Mouse (Mus musculus): ENCODE measurements around the gene Msh5.
"Not testable (repeated sequence)": the region's sequence is repeated elsewhere in the genome, so short reads cannot be mapped to it uniquely, and the experiment has no call there.

Gene Msh5

GRCm38 (mm10) chr17:35023756-35024155 lies 22.8 kb downstream of the Msh5 start:
- no peak for DNase-seq (ENCODE audit: low spot score in 2 of 2)

DNA sequence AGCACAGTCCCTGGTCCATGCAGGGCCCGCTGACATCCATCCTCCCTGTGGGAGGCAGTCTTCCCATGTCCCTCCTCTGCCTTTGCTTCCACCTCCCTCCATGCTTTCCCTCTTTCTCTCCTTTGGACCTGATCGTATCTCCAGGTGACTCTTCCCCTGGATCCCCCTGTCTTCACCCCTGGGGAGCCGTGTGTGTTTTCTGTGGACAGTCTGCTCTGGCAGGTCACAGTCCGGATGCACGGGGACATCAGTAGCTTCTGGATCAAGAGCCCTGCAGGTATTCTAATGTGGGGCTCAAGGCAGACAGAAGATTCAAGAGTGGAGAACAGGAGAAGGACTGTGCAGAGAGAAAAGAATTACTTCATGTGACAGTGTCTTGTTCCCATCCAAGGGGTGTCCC lies 23.3 kb downstream of the Msh5 start:
- no peak for DNase-seq (ENCODE audit: low spot score in 2 of 2)

DNA sequence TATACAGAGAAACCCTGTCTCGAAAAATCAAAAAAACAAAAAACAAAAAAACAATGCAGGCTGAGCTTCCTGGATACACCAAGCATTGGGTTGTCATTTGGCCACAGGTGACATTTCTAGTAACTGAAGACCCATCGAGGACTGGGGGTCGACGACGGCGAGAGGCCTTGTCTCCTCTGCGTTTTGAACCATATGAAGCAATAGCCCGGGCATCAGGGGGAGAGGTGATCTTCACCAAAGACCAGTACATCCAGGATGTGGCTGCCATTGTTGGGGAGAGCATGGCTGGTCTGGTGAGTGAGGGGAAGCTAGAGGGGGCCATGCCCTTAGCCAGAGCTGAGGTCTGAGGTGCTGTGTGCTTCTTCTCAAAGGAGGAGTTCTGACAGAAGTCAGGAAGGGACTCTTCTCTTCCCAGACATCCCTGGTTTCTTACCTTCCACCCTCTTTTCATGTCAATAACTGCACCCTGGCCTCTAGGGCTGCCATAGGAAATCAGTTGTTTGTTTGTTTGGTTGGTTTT lies 23.9 kb downstream of the Msh5 start:
- DNase-seq (ENCODE audit: low spot score in 2 of 2), result no peak

DNA sequence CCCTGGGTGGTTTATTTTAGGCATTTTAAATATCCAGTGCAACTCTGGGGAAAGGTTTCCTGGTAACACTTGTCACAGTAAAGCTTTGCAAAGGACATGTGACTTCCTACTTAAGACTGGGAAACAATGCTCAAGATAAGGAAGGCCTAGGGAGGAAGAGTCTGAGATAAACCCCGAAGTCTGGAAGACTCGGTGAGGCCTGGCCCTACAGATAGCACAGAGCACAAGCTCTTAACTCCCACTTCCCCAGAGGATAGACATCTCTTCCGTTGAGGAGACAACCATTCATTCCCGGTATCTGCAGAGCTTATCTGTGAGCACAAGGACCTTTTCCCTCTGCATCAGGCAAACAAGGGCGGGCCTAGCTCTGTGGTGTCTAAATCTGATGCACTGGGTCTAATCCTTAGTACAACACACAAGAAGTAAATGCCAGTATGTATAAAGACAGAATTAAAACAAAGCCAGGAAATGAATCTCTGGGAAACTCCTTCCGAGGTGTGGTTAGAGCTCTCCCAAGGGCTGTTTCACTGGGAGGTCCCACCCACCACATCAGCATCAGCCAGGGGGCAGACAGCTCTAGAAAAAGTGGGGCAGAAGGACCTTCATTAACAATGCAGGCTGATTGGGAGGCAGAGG lies 24.6 kb downstream of the Msh5 start:
- DNase-seq (ENCODE audit: low spot score in 2 of 2), result no peak

- peak; percentile 88 to 91 for DNase-seq (ENCODE audit: low spot score in 2 of 2)
These were observed 25.3 kb downstream of the Msh5 start for GRCm38 (mm10) chr17:35021163-35021808.

GRCm38 (mm10) chr17:35020551-35020950 lies 26.0 kb downstream of the Msh5 start:
- DNase-seq (ENCODE audit: low spot score in 2 of 2), result no peak

- DNase-seq (ENCODE audit: low spot score in 2 of 2), result no peak
These were observed 26.7 kb downstream of the Msh5 start for GRCm38 (mm10) chr17:35019894-35020293.

DNA sequence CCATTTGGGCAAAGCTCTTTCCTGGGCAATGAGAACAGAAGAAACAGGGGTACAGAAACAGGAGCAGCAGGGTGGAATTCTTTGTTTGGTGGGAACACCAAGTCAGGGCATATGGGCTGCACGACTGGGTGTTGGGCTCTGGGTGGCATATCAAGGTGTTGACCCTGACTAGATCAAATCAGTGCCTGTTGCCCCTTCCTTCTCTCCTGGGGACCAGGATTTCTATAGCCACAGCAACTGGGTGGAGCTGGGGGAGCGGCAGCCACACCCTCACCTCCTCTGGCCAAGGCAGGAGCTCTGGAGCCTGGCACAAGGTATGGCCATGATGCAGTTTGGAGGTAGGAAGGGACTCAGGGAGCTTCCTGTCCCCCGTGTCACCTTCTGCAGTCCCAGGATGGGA lies 28.4 kb downstream of the Msh5 start:
- no peak for DNase-seq (ENCODE audit: low spot score in 2 of 2)

DNA sequence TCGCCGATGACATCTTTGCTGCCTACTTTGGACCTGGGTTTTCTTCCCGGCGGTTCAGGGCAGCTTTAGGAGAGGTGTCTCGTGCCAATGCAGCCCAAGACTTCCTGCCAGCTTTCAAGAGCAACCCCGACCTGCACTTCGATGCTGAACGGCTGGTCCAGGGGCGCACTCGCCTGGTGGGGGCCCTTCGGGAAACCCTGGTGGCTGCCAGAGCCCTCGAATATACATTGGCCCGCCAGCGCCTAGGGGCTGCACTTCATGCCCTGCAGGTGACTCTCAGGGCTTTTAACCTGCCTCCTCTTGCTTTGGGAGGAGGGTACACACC lies 28.9 kb downstream of the Msh5 start:
- DNase-seq (ENCODE audit: low spot score in 2 of 2), result no peak

DNA sequence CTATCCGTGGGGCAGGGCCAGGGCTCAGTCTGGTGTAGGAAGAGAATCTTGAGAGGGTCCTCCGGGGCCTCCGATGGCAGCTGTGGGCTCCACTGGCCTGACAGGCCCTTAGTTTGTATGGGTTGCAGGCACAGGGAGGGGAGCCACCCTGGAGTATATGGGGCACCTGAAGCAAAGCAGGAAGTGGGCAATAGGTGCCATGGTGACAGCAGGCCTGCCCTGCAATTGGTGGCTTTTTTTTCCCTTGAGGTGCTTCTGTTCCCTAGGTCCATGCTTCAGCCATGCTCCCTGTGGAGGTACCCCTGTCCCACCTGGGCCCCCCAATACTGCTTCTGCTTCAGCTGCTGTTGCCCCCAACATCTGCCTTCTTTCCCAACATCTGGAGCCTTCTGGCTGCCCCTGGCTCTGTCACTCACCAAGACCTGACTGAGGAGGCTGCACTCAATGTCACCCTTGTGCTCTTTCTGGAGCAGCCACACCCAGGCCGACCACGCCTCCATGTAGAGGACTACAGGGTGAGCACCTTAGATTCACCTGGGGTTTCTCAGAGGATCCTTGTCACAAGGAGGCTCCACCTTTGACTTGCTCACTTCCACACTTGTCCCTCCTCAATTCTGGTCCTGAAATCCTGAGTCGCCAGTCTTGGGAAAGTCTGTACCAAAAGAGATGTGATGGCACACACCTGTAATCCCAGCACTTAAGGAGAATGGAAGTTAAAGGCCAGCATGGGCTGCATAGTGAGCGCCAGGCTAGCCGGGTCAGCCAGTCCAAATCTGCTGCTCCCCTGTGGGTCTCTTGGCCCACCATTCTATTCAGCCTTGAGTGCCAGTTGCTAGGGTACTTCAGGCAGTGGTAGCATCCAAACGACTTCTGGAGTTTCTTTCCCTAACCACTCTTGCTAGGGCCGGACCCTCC lies 29.5 kb downstream of the Msh5 start:
- DNase-seq (ENCODE audit: low spot score in 2 of 2), result no peak

DNA sequence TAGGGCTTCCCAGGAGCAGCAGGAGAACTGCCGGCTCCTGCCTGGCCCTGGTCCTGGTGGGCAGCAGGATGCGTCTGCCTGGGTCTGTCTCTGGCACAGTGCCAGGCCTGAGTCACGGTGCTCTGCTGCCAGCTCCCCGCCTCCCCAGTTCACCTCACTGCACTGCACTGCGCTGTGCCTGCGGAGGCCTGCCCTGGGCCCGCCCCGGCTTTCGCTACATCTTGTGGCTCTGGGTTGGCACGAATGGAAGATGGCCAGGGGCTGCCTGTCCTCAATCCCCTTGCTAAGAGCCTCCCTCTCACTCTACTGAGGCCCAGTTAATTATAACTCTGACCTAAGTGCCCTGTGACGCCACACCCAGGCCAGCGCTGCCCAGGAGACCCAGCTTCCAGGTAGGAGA lies 30.2 kb downstream of the Msh5 start, which contains the start of gene Vwa7:
TSS of gene Vwa7 (plus strand) at position 204 of the 400 bp plus-strand sequence.
- no peak for DNase-seq (ENCODE audit: low spot score in 2 of 2)

GRCm38 (mm10) chr17:35015296-35015695 lies 31.2 kb downstream of the Msh5 start:
- DNase-seq (ENCODE audit: low spot score in 2 of 2), result no peak

GRCm38 (mm10) chr17:35013221-35013620 lies 33.3 kb downstream of the Msh5 start:
- DNase-seq (ENCODE audit: low spot score in 2 of 2), result no peak

DNA sequence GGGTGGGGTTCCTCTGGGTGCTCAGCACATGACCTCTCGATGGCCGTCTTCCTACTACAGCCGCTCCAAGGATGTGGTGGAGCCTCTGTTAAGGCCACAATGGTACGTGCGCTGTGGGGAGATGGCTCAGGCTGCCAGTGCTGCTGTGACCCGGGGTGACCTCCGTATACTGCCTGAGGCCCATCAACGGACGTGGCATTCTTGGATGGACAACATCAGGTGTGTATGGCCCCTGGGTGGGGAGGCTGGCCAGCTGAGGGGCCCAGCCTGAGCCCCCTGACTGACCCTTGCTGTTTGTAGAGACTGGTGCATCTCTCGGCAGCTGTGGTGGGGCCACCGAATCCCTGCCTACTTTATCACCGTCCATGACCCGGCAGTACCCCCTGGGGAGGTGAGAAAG lies 34.1 kb downstream of the Msh5 start:
- DNase-seq (ENCODE audit: low spot score in 2 of 2), result no peak

GRCm38 (mm10) chr17:35011440-35011839 lies 35.1 kb downstream of the Msh5 start:
- no peak for DNase-seq (ENCODE audit: low spot score in 2 of 2)

DNA sequence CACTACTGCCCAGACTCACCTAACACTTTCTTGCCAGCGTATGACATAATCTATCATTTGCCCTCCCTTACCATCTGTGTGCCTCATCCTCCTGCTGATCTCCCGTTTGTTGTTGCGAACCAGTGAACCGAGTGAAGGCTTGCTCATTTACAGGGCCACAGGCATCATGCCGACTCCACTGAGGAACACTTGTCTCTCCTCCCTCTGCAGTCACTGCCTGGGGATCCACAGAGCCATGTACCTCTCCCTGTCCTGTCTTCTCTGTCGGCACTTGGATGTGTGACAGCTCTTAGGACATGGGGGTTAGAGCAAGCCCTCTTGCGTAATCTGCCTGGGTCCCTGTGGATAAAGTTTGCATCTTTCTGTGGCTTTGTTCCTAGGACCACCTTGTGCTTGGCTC lies 37.0 kb downstream of the Msh5 start:
- DNase-seq (ENCODE audit: low spot score in 2 of 2), result no peak

GRCm38 (mm10) chr17:35007387-35007991 lies 39.1 kb downstream of the Msh5 start:
- DNase-seq (ENCODE audit: low spot score in 2 of 2), result no peak

DNA sequence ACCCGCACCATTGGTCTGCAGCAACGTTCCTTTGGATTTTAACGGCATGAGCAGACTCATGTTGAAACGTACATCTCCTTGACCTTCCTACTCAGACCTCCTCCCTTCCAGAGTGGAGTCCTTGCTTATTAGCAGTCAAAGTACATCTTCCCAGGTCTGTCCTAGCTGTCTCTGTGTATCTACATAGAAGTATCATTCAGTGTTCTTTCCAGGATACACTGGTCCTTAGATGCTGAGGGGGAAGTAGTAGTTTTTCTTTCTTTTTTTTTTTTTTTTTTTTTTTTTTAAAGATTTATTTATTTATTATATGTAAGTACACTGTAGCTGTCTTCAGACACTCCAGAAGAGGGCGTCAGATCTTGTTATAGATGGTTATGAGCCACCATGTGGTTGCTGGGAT lies 40.6 kb downstream of the Msh5 start:
- not testable (repeated sequence) for DNase-seq (ENCODE audit: low spot score in 2 of 2)

- no peak for DNase-seq (ENCODE audit: low spot score in 2 of 2)
These were observed 41.4 kb downstream of the Msh5 start for GRCm38 (mm10) chr17:35005158-35005557.

GRCm38 (mm10) chr17:35004075-35004717 lies 42.3 kb downstream of the Msh5 start:
- DNase-seq (ENCODE audit: low spot score in 2 of 2), result no peak

- DNase-seq (ENCODE audit: low spot score in 2 of 2), result no peak
These were observed 43.3 kb downstream of the Msh5 start for GRCm38 (mm10) chr17:35003022-35003838.
